Mouse (Mus musculus) embryonic facial prominence, embryonic 13.5 days (tissue): ENCODE measurements around the gene Btbd35f10. TPM values are rescaled to one million over a fixed set of nuclear protein-coding genes. Genes with fewer than 3 reads are reported as not detected.
"Not testable (repeated sequence)": the region's sequence is repeated elsewhere in the genome, so short reads cannot be mapped to it uniquely, and the experiment has no call there.

Experiments
- ATAC-seq: fragments of 200-750 bp; cut with Nextera tagmentation; 2 replicates; pipeline ENCODE4 v1.8.0; 2017; ENCODE audit warnings: low read depth; ENCODE audit not compliant: insufficient number of reproducible peaks, insufficient read depth, low FRiP score, low TSS enrichment
- H3K27ac ChIP-seq: fragments of 300-500 bp; sonication (generic); 2 replicates; pipeline ENCODE4 v1.5.1; 2015; ENCODE audit warnings: moderate library complexity, mild to moderate bottlenecking, inconsistent platforms
- H3K27me3 ChIP-seq: fragments of 300-500 bp; sonication (generic); 2 replicates; pipeline ENCODE4 v1.6.1; 2015; ENCODE audit warnings: mild to moderate bottlenecking, inconsistent platforms
- H3K36me3 ChIP-seq: fragments of 300-500 bp; sonication (generic); 2 replicates; pipeline ENCODE4 v1.6.1; 2015; ENCODE audit warnings: mild to moderate bottlenecking, inconsistent platforms
- H3K4me1 ChIP-seq: fragments of 300-500 bp; sonication (generic); 2 replicates; pipeline ENCODE4 v1.6.1; 2015; ENCODE audit warnings: inconsistent platforms
- H3K4me2 ChIP-seq: fragments of 300-500 bp; sonication (generic); 2 replicates; pipeline ENCODE4 v1.6.1; 2015; ENCODE audit warnings: moderate library complexity, mild to moderate bottlenecking, inconsistent platforms
- H3K4me3 ChIP-seq: fragments of 300-500 bp; sonication (generic); 2 replicates; pipeline ENCODE4 v1.5.1; 2015; ENCODE audit warnings: mild to moderate bottlenecking, inconsistent platforms
- H3K9ac ChIP-seq: fragments of 300-500 bp; sonication (generic); 2 replicates; pipeline ENCODE4 v1.6.1; 2015; ENCODE audit warnings: mild to moderate bottlenecking, inconsistent platforms
- H3K9me3 ChIP-seq: fragments of 300-500 bp; sonication (generic); 2 replicates; pipeline ENCODE4 v1.6.1; 2016; ENCODE audit warnings: inconsistent platforms
- WGBS: fragments of 180-500 bp; shearing (Covaris S2); methylation state at CpG from one replicate; pipeline ENCODE4 v1.1.7; 2015; ENCODE audit warnings: mixed read lengths; 5-methylcytosine and 5-hydroxymethylcytosine counted together
- polyA plus RNA-seq: library from polyadenylated mRNA; unstranded; fragments of >200 nt; fragmentation: Nextera tagmentation; extraction: Ambion mirVana; gene quantifications from 2 replicates; pipeline ENCODE4 v1.2.1, GENCODE M21; 2015

The Btbd35f10 gene
- not detected in 2 replicates for polyA plus RNA-seq

- not testable (repeated sequence) for H3K4me2 ChIP-seq, H3K36me3 ChIP-seq, H3K27ac ChIP-seq
Observed at GRCm38 (mm10) chrX:3752785-3753184, at the start of gene Btbd35f10. Btbd35f10 (minus strand) TSS chrX:3752885.

More at GRCm38 (mm10) chrX:3752785-3753184, at the start of gene Btbd35f10:
- H3K9me3 ChIP-seq, H3K27me3 ChIP-seq, H3K9ac ChIP-seq, H3K4me1 ChIP-seq, H3K4me3 ChIP-seq, ATAC-seq: not testable (repeated sequence)
- WGBS, result no CpG with 5 or more reads among the region's 3 CpGs

Other genes starting within 250 kb of the Btbd35f10 start
- gene Btbd35f18, start 52.7 kb downstream of the Btbd35f10 start, polyA plus RNA-seq, result not detected in 2 replicates
- gene Btbd35f16, start 204.1 kb upstream of the Btbd35f10 start, polyA plus RNA-seq, result not detected in 2 replicates